Mouse (Mus musculus) G1E (cell line): ENCODE measurements at regions not wholly inside any gene's neighbourhood (a gene's known extent, or its start where the extent isn't known, plus 50 kb on each side); places are given as distances from the start of the nearest gene placed in this dataset.

Experiments
- ATAC-seq: 2 replicates; pipeline ENCODE4 v1.8.0; 2016; ENCODE audit warnings: mild to moderate bottlenecking; ENCODE audit not compliant: insufficient number of reproducible peaks, poor library complexity, low FRiP score, severe bottlenecking; ENCODE audit errors: extremely low read depth
- DNase-seq: peaks from one replicate; pipeline ENCODE4 v3.0.0; 2012; ENCODE audit warnings: low spot score
- H3K27me3 ChIP-seq: 2 replicates; pipeline ENCODE4 v1.6.1; 2012; ENCODE audit warnings: mild to moderate bottlenecking, low read length, inconsistent platforms; ENCODE audit not compliant: insufficient read depth
- H3K36me3 ChIP-seq: replicated peaks from 2 replicates; pipeline ENCODE3; 2012; ENCODE audit warnings: mild to moderate bottlenecking, inconsistent platforms
- H3K4me1 ChIP-seq: 2 replicates; pipeline ENCODE4 v1.6.1; 2012; ENCODE audit warnings: low read depth, low read length, inconsistent platforms, mixed read lengths; ENCODE audit not compliant: insufficient read depth
- H3K4me3 ChIP-seq: 2 replicates; pipeline ENCODE4 v1.5.1; 2012; ENCODE audit warnings: low read depth, mild to moderate bottlenecking, inconsistent platforms, low read length, moderate library complexity, mixed read lengths
- H3K9me3 ChIP-seq: replicated peaks from 2 replicates; pipeline ENCODE4 v1.6.1; 2012; ENCODE audit warnings: inconsistent platforms
- CTCF ChIP-seq: IDR thresholded peaks from 2 replicates; pipeline ENCODE4 v1.5.1; 2012; ENCODE audit warnings: low read depth, low read length, inconsistent platforms, mixed read lengths
- GATA1 ChIP-seq: IDR thresholded peaks from 2 replicates; pipeline ENCODE4 v1.6.1; 2012; ENCODE audit warnings: borderline replicate concordance, low read length, inconsistent platforms, mixed read lengths
- GATA2 ChIP-seq: IDR thresholded peaks from 2 replicates; pipeline ENCODE4 v1.6.1; 2012; ENCODE audit warnings: low read depth, low read length, inconsistent platforms, borderline replicate concordance
- POLR2AphosphoS5 ChIP-seq: IDR thresholded peaks from 2 replicates; pipeline ENCODE4 v1.6.1; 2012; ENCODE audit warnings: low read depth, low read length, inconsistent platforms; ENCODE audit not compliant: insufficient replicate concordance
- TAL1 ChIP-seq: conservative IDR thresholded peaks from 2 replicates; pipeline ENCODE4 v1.6.1; 2012; ENCODE audit warnings: low read depth, low read length, inconsistent platforms, mixed read lengths

DNA sequence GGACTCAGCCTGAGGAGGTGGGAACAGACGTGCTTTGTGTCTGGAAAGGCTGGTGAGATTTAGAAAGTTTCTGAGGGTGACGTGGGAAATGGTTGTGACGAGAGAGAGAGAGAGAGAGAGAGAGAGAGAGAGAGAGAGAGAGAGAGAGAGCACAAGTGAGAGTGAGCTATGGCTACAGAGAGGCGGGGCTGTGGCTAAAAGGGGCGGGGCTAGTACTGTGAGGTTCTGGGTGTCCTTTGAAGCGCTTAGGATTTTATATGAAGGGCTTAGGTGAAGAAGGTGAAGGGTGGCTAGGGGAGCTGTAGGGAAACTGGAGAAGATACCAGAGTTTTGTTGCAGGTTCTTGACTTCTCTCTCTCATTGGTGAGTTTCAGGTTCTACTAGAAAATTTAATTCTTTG, 210.6 kb upstream of the Serp2 start:
- H3K4me3 ChIP-seq: no peak overlapping the region
- ATAC-seq: no peak
- TF ChIP-seq GATA1 (no peak), CTCF (no peak), POLR2AphosphoS5 (no peak), TAL1 (no peak), GATA2 (no peak)
- H3K4me1 ChIP-seq: no peaks in the 10 kb centered on the region
- no peaks in the 10 kb centered on the region for H3K27me3 ChIP-seq
- no peaks in the 10 kb centered on the region for H3K36me3 ChIP-seq
- DNase-seq: no peak
- H3K9me3 ChIP-seq: peaks cover 29% of the 10 kb centered on the region

DNA sequence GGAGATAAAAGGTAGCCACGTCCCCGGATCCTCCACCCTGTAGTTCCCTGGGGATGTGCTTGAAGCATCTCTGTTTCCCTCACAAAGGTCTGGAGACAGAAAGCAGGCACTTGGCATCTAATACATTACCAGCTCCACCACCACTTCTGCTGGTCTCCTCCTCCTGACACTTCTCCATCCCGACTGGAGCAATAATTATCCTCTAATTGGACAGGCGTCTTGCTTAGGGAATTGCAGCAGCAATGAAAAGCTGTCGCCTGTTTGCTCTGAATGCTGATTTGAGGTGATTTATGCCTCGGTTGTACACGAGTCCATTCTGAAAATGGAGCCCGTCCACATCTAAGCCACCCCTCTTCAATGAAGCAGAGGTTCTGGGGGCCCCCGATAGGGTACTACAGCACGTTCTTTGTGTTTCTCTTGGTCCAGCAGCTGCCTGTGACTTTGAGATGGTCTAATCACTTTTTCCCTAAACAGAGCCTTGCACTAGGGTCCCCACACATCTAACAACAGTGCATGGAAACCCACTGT, 209.6 kb upstream of the Serp2 start:
- ATAC-seq (no peak), DNase-seq (no peak)
- peaks cover 27% of the 10 kb centered on the region for H3K9me3 ChIP-seq
- H3K4me1 ChIP-seq: no peaks in the 10 kb centered on the region
- no peaks in the 10 kb centered on the region for H3K36me3 ChIP-seq
- H3K4me3 ChIP-seq: no peak overlapping the region
- TF ChIP-seq GATA2 (no peak), GATA1 (no peak), POLR2AphosphoS5 (no peak), CTCF (no peak), TAL1 (no peak)
- no peaks in the 10 kb centered on the region for H3K27me3 ChIP-seq

DNA sequence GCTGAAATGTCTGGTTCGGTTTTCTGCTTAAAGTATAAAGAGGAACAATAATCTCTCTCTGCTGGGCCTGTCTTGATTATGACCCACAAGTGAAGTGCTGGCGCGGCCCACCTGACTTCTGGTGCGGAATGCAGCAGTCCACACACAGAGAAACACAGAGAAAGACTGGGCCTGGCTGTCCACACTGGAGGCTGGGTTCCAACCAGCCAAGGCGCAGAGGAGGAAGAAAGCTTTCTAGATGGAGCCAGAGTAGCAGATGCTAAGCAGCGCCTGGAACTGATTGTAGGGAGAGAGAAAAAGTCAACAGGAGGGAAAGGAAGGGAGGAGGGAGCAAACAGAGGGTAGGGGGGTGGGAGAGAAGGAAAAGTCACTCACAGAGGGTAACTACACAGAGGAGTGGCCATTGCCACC, 208.4 kb upstream of the Serp2 start:
- ATAC-seq (no peak), DNase-seq (no peak)
- Histone ChIP-seq H3K27me3 (no peaks in the 10 kb centered on the region), H3K9me3 (peaks cover 28% of the 10 kb centered on the region), H3K4me3 (no peak overlapping the region), H3K4me1 (no peaks in the 10 kb centered on the region), H3K36me3 (no peaks in the 10 kb centered on the region)
- no peak for TF ChIP-seq GATA1
- TF ChIP-seq TAL1: no peak
- no peak for TF ChIP-seq POLR2AphosphoS5
- TF ChIP-seq GATA2: no peak
- no peak for TF ChIP-seq CTCF

DNA sequence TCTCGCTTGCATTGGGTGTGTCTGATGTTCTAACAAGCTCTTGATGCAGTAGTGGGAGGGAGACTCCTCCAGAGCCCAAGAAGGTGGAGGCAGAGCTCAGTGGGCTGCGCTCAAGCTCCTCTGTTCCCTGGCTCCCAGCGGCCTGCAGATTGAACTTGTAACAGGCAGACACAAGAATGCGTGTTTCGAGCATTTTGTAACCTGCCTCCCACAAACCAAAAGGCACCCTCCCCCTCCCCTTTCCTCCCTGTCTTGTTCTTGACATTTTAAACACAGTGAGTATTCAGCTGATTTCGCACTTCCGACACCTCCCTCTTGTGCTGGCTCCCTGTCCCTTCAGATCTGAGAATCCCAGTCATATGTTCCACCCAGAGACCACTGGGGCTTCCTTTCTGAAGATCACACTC, 207.7 kb upstream of the Serp2 start:
- H3K9me3 ChIP-seq: peaks cover 27% of the 10 kb centered on the region
- no peak for ATAC-seq
- H3K4me3 ChIP-seq: no peak overlapping the region
- no peak for DNase-seq
- H3K27me3 ChIP-seq: no peaks in the 10 kb centered on the region
- no peaks in the 10 kb centered on the region for H3K36me3 ChIP-seq
- TF ChIP-seq CTCF (no peak), GATA2 (no peak), TAL1 (no peak), GATA1 (no peak), POLR2AphosphoS5 (no peak)
- no peaks in the 10 kb centered on the region for H3K4me1 ChIP-seq

DNA sequence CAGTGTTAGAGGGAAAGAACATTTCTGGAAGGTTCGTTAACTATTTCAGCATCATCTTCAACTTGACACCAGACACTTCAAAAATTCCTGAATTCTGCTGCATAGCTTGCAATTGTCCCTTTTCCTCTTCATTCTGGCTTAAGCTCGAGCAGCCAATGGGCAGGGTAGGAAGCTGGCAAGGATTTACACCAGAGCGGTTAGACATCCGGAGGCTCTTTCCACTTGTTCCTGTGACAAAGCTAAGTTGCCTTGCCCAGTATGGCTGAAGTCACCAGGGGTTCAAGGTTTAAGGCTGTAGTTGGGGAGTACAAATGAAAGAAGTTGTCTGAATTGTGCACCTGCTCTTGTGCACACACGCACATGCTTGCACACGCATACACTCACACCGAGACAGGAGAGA, 206.8 kb upstream of the Serp2 start:
- no peaks in the 10 kb centered on the region for H3K4me1 ChIP-seq
- H3K9me3 ChIP-seq: peaks cover 30% of the 10 kb centered on the region
- H3K4me3 ChIP-seq: no peak overlapping the region
- no peak for DNase-seq
- TF ChIP-seq TAL1 (no peak), POLR2AphosphoS5 (no peak), CTCF (no peak), GATA2 (no peak), GATA1 (no peak)
- no peak for ATAC-seq
- H3K36me3 ChIP-seq: no peaks in the 10 kb centered on the region
- H3K27me3 ChIP-seq: no peaks in the 10 kb centered on the region

DNA sequence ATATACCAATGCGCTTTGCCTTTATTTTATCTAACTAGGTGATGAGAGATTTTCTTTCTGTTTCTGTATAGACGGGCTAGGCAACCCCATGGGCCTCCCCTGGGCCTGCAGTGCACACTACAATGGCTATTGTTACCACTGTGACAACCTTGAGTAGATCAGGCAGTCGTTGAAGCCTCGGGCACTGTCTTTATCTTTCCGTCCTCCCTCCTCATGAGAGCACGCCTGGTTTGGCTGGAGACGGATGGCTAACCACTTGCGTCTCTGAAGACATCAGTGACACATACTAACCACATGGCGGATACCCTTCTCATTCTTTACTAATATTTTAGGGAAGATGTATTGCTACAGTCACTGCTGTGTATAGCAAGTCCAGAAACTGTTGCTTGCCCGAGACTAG, 206.1 kb upstream of the Serp2 start:
- ATAC-seq: no peak
- peaks cover 30% of the 10 kb centered on the region for H3K9me3 ChIP-seq
- H3K27me3 ChIP-seq: no peaks in the 10 kb centered on the region
- no peak for TF ChIP-seq GATA1
- TF ChIP-seq GATA2: no peak
- TF ChIP-seq POLR2AphosphoS5: no peak
- no peak for TF ChIP-seq CTCF
- TF ChIP-seq TAL1: no peak
- H3K4me1 ChIP-seq: no peaks in the 10 kb centered on the region
- no peaks in the 10 kb centered on the region for H3K36me3 ChIP-seq
- no peak overlapping the region for H3K4me3 ChIP-seq
- no peak for DNase-seq
